Mouse (Mus musculus): Measurements from ENCODE around the gene Sult6b1.

The Sult6b1 gene

GRCm38 (mm10) chr17:78906892-78907291 is at the start of gene Sult6b1:
TSS of gene Sult6b1 (minus strand) at chr17:78906992.
- no peak for DNase-seq (ENCODE audit: low read depth, low spot score)

- DNase-seq (ENCODE audit: low read depth, low spot score), result no peak
Measured at GRCm38 (mm10) chr17:78953240-78953639, 46.4 kb upstream of the Sult6b1 start.

GRCm38 (mm10) chr17:78952070-78952469 is 45.3 kb upstream of the Sult6b1 start:
- no peak for DNase-seq (ENCODE audit: low read depth, low spot score)

GRCm38 (mm10) chr17:78951225-78951624 is 44.4 kb upstream of the Sult6b1 start:
- no peak for DNase-seq (ENCODE audit: low read depth, low spot score)

- DNase-seq (ENCODE audit: low read depth, low spot score), result no peak
Measured at GRCm38 (mm10) chr17:78942579-78942978, 35.8 kb upstream of the Sult6b1 start.

- no peak for DNase-seq (ENCODE audit: low read depth, low spot score)
Measured at GRCm38 (mm10) chr17:78938927-78939326, 32.1 kb upstream of the Sult6b1 start.

GRCm38 (mm10) chr17:78937229-78937853 is 30.5 kb upstream of the Sult6b1 start:
- no peak for DNase-seq (ENCODE audit: low read depth, low spot score)

GRCm38 (mm10) chr17:78936466-78937228 is 29.9 kb upstream of the Sult6b1 start, which contains the start of the genes Cebpz and Ndufaf7:
TSS of gene Cebpz (minus strand) at chr17:78937066.
TSS of gene Ndufaf7 (plus strand) at chr17:78937136.
- peak; percentile 99 for DNase-seq (ENCODE audit: low read depth, low spot score)

- no peak for DNase-seq (ENCODE audit: low read depth, low spot score)
Measured at GRCm38 (mm10) chr17:78935857-78936256, 29.1 kb upstream of the Sult6b1 start.

GRCm38 (mm10) chr17:78917696-78918095 is 10.9 kb upstream of the Sult6b1 start:
- no peak for DNase-seq (ENCODE audit: low read depth, low spot score)

GRCm38 (mm10) chr17:78916899-78917298 is 10.1 kb upstream of the Sult6b1 start:
- no peak for DNase-seq (ENCODE audit: low read depth, low spot score)

GRCm38 (mm10) chr17:78916369-78916813 is 9.6 kb upstream of the Sult6b1 start, which contains the start of gene Cebpzos:
TSS of gene Cebpzos (plus strand) at chr17:78916500.
- DNase-seq (ENCODE audit: low read depth, low spot score), result peak; percentile 90

GRCm38 (mm10) chr17:78915772-78916171 is 9.0 kb upstream of the Sult6b1 start:
- DNase-seq (ENCODE audit: low read depth, low spot score), result no peak

GRCm38 (mm10) chr17:78913921-78914320 is 7.1 kb upstream of the Sult6b1 start:
- DNase-seq (ENCODE audit: low read depth, low spot score), result no peak

- no peak for DNase-seq (ENCODE audit: low read depth, low spot score)
Measured at GRCm38 (mm10) chr17:78912861-78913281, 6.1 kb upstream of the Sult6b1 start.

GRCm38 (mm10) chr17:78909374-78909773 is 2.6 kb upstream of the Sult6b1 start:
- DNase-seq (ENCODE audit: low read depth, low spot score), result no peak

GRCm38 (mm10) chr17:78903158-78903557 is 3.6 kb downstream of the Sult6b1 start:
- no peak for DNase-seq (ENCODE audit: low read depth, low spot score)

- peak; percentile 58 for DNase-seq (ENCODE audit: low read depth, low spot score)
Measured at GRCm38 (mm10) chr17:78895394-78895793, 11.4 kb downstream of the Sult6b1 start.

- no peak for DNase-seq (ENCODE audit: low read depth, low spot score)
Measured at GRCm38 (mm10) chr17:78894991-78895390, 11.8 kb downstream of the Sult6b1 start.

GRCm38 (mm10) chr17:78891020-78891419 is 15.8 kb downstream of the Sult6b1 start:
- DNase-seq (ENCODE audit: low read depth, low spot score), result no peak

- DNase-seq (ENCODE audit: low read depth, low spot score), result no peak
Measured at GRCm38 (mm10) chr17:78889184-78889583, 17.6 kb downstream of the Sult6b1 start.

GRCm38 (mm10) chr17:78888554-78888953 is 18.2 kb downstream of the Sult6b1 start:
- no peak for DNase-seq (ENCODE audit: low read depth, low spot score)

Measured in mesoderm, embryonic 11.5 days (tissue).